Mouse (Mus musculus) heart, postnatal 0 days (tissue): ENCODE data around the gene Chad.

ENCODE experiments used
- CTCF ChIP-seq: IDR thresholded peaks from 2 replicates; pipeline ENCODE4 v1.5.1; 2016; ENCODE audit warnings: antibody characterized with exemption, control low read depth, low read depth
- EP300 ChIP-seq: IDR thresholded peaks from 2 replicates; pipeline ENCODE4 v1.6.1; 2016; ENCODE audit warnings: antibody characterized with exemption, low read depth

GRCm38 (mm10) chr11:94597319-94597718, 32.5 kb downstream of the Chad start:
- TF ChIP-seq CTCF (no peak), EP300 (no peak)
